Mouse (Mus musculus) bone marrow macrophage, adult 2 months (primary cell): Measurements from ENCODE around the gene Dlgap1.

Source experiments
- CTCF ChIP-seq: IDR thresholded peaks from 2 replicates; pipeline ENCODE4 v1.5.1; 2012; ENCODE audit warnings: low read depth, mild to moderate bottlenecking, low read length, moderate library complexity
- POLR2A ChIP-seq: IDR thresholded peaks from 2 replicates; pipeline ENCODE4 v1.6.1; 2012; ENCODE audit warnings: mild to moderate bottlenecking, low read depth, low read length, borderline replicate concordance

DNA sequence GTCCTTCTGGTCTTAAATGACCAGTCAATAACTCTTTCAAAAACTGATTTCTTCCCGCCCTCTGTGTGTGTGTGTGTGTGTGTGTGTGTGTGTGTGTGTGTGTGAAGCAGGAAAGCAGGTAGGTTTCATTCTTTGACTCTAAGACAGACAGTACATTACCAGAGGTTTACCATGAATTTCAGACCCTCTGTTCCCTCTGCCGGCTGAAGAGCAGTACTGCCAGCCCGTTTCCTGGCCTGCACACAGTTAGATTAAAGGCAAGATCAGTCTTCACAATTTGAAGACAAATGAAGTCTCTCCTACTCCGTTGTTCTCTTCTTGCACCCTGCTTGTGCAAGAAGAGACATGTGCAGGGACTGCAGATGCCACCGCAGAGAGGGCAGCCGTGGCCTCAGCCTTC, 373.0 kb downstream of the Dlgap1 start:
- no peak for TF ChIP-seq POLR2A
- no peak for TF ChIP-seq CTCF
